16 mouse cellular contexts compared by ENCODE assay signal in genomic region chr13:112623656-112624055, GRCm38 (mm10). TPM values are rescaled to one million over a fixed set of nuclear protein-coding genes. Genes with fewer than 3 reads are reported as not detected.
"Had no signal": no experiment of that assay in that cellular context is flagged by ENCODE, and none has a peak within 500 bp of the region (broad histone marks: within the 10 kb centered on the region; RNA-seq: fewer than 3 reads in every experiment).

No protein-coding gene starts in this region.

- H3K27ac ChIP-seq: kidney, postnatal 0 days; limb, embryonic 10.5 days; liver, embryonic 12.5 days; lung, embryonic 15.5 days; macrophage; midbrain, embryonic 15.5 days; neural tube, embryonic 12.5 days; stomach, embryonic 15.5 days had no signal

- H3K4me3 ChIP-seq: limb, embryonic 10.5 days; liver, embryonic 12.5 days; lung, embryonic 15.5 days; megakaryocyte, embryonic 14.5 days; midbrain, embryonic 15.5 days; neural tube, embryonic 12.5 days; stomach, embryonic 15.5 days had no signal

- DNase-seq: kidney, postnatal 36 days; lung, postnatal 14 days; right cerebral cortex, postnatal 14 days; thymus, adult 2 months; thymus, postnatal 25 days had no signal

- H3K4me1 ChIP-seq: limb, embryonic 10.5 days; liver, embryonic 12.5 days; lung, embryonic 15.5 days; megakaryocyte, embryonic 14.5 days; midbrain, embryonic 15.5 days; neural tube, embryonic 12.5 days; stomach, embryonic 15.5 days had no signal

- H3K9me3 ChIP-seq: limb, embryonic 10.5 days; liver, embryonic 12.5 days; lung, embryonic 15.5 days; megakaryocyte, embryonic 14.5 days; midbrain, embryonic 15.5 days; neural tube, embryonic 12.5 days; stomach, embryonic 15.5 days had no signal

- H3K36me3 ChIP-seq: limb, embryonic 10.5 days; liver, embryonic 12.5 days; lung, embryonic 15.5 days; midbrain, embryonic 15.5 days; neural tube, embryonic 12.5 days; stomach, embryonic 15.5 days had no signal

- H3K27me3 ChIP-seq: liver, embryonic 12.5 days; lung, embryonic 15.5 days; megakaryocyte, embryonic 14.5 days; midbrain, embryonic 15.5 days; neural tube, embryonic 12.5 days; stomach, embryonic 15.5 days had no signal

RNA-seq across cellular contexts. Expression of gene Ddx4, which starts 28.6 kb away (rescaled TPM):
- total RNA-seq: monocyte, adult 5-6 weeks had no signal

RNA-seq across cellular contexts. Expression of gene Il31ra, which starts 29.5 kb away (rescaled TPM):
- polyA plus RNA-seq: lung, embryonic 15.5 days; macrophage; midbrain, embryonic 11.5 days; midbrain, embryonic 15.5 days had no signal
